31 mouse cellular contexts compared by ENCODE assay signal in the genomic region with DNA sequence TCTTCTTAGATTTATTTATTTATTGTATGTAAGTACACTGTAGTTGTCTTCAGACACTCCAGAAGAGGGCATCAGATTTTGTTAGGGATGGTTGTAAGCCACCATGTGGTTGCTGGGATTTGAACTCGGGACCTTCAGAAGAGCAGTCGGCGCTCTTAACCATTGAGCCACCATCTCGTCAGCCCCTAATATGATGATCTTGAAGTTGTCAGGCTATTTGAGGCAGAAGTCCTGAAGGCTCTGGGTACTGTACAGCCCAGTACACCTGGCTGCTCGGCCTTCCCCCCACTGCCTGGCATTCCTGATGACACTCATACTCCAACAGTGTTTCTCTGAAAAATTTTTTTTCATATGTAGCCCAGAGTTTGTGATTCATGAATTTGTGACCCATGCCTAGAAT. TPM values are rescaled to one million over a fixed set of nuclear protein-coding genes. Genes with fewer than 3 reads are reported as not detected.
"Had no signal": no experiment of that assay in that cellular context is flagged by ENCODE, and none has a peak within 500 bp of the region (broad histone marks: within the 10 kb centered on the region; RNA-seq: fewer than 3 reads in every experiment).

No protein-coding gene starts in this region.

RNA-seq across cellular contexts. Expression of a gene that starts 8.3 kb away (rescaled TPM):
- total RNA-seq: heart, postnatal 4 days; hematopoietic stem cell, adult 5-6 weeks; hindbrain, postnatal 0 days had no signal
- polyA plus RNA-seq: heart, embryonic 11.5 days; heart, embryonic 12.5 days; heart, embryonic 13.5 days; heart, embryonic 14.5 days; heart, embryonic 15.5 days; inflammation-experienced regulatory T-cells, adult 6 months; intestine, embryonic 14.5 days; intestine, postnatal 0 days; large intestine, adult 2 months had no signal

RNA-seq across cellular contexts. Expression of a gene that starts 27.8 kb away (rescaled TPM):
- total RNA-seq: heart, postnatal 10 days; heart, postnatal 14 days; heart, postnatal 25 days; heart, postnatal 36 days; heart, postnatal 4 days; hindbrain, postnatal 0 days; layer of hippocampus, adult 18-20 months; layer of hippocampus, adult 2 months; layer of hippocampus, adult 8-10 months; layer of hippocampus, postnatal 10 days; layer of hippocampus, postnatal 14 days; layer of hippocampus, postnatal 25 days; layer of hippocampus, postnatal 36 days; left cerebral cortex, adult 18-20 months; left cerebral cortex, adult 2 months; left cerebral cortex, adult 8-10 months had no signal
- polyA plus RNA-seq: hindbrain, embryonic 13.5 days; hindbrain, embryonic 14.5 days; hindbrain, embryonic 15.5 days; hindbrain, embryonic 16.5 days; hindbrain, postnatal 0 days; inflammation-experienced regulatory T-cells, adult 6 months; kidney, adult 2 months; large intestine, adult 2 months had no signal
